10 mouse cellular contexts compared by ENCODE assay signal in the genomic region with DNA sequence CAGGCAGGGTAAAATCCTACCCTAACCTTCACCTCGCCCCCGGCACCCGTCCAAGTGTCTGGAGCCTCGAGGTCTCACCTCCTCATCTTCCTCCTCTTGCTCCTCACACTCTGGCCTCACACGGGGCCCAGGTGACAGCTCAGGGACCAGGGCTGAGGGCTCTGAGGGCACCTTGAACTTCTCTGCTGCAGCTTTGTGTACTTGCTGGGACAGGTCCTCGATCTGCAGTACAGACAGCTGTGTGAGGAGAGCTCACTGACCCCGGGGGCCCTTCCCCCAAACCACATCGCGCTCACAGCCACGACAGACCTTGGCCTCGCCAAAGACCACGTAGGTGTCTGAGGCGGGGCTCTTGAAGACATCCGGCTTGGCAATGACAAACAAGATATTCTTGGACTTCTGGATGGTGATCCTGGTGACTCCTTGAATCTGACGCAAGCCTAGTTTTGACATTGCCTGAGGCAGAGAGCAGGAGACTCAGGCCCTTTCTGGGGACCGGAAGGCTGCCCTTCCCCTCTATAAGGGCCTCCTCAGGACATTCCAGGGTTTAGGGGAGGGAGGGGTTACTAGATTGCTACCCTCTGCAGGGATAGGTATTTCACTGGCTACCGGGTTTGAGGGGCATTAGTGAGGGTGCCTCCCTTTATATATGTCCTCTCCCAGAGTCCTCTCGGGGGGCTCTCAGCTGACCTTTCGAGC. TPM values are rescaled to one million over a fixed set of nuclear protein-coding genes. Genes with fewer than 3 reads are reported as not detected.
DNase-seq lines count a peak whose midpoint lies in the region; ATAC-seq lines count a peak whose summit lies in the region.
"Had no signal": no experiment of that assay in that cellular context is flagged by ENCODE, and none has a peak within 500 bp of the region (broad histone marks: within the 10 kb centered on the region; RNA-seq: fewer than 3 reads in every experiment).

No protein-coding gene starts in this region.

- 0 out of 2 replicates have a peak, but pooled peaks have one; percentile 5 for ATAC-seq in intestine, embryonic 16.5 days
- no peak for ATAC-seq in intestine, embryonic 15.5 days
- ATAC-seq in embryonic facial prominence, embryonic 13.5 days (ENCODE audit: insufficient number of reproducible peaks, insufficient read depth, low FRiP score, low TSS enrichment, low read depth): no peak
- peak; percentile 10 for ATAC-seq in midbrain, embryonic 13.5 days

- no peak overlapping the region; the same call in 1 of the 2 replicates for H3K9ac ChIP-seq in intestine, embryonic 16.5 days (ENCODE audit: low read depth, low read length)
- no peak overlapping the region for H3K9ac ChIP-seq in intestine, embryonic 15.5 days
- 0 out of 2 replicates have a peak overlapping the region, but pooled peaks have one; percentile 32 for H3K9ac ChIP-seq in embryonic facial prominence, embryonic 13.5 days
- peak overlapping the region; percentile 63 for H3K9ac ChIP-seq in midbrain, embryonic 13.5 days (replicated peaks)

- H3K36me3 ChIP-seq in intestine, embryonic 16.5 days (ENCODE audit: control insufficient read depth, insufficient read depth, low read length): peaks cover 17% of the 10 kb centered on the region
- peaks cover 36% of the 10 kb centered on the region for H3K36me3 ChIP-seq in intestine, embryonic 15.5 days
- H3K36me3 ChIP-seq in embryonic facial prominence, embryonic 13.5 days: peaks cover 56% of the 10 kb centered on the region
- peaks cover 75% of the 10 kb centered on the region for H3K36me3 ChIP-seq in hindbrain, embryonic 10.5 days
- H3K36me3 ChIP-seq in midbrain, embryonic 13.5 days: peaks cover 82% of the 10 kb centered on the region

- H3K9me3 ChIP-seq in intestine, embryonic 16.5 days (ENCODE audit: control insufficient read depth, low read length): no peaks in the 10 kb centered on the region
- no peaks in the 10 kb centered on the region for H3K9me3 ChIP-seq in intestine, embryonic 15.5 days
- H3K9me3 ChIP-seq in embryonic facial prominence, embryonic 13.5 days: no peaks in the 10 kb centered on the region
- H3K9me3 ChIP-seq in hindbrain, embryonic 10.5 days: no peaks in the 10 kb centered on the region
- H3K9me3 ChIP-seq in midbrain, embryonic 13.5 days: no peaks in the 10 kb centered on the region

- no peak for DNase-seq in hindbrain, embryonic 10.5 days (ENCODE audit: low spot score)
- DNase-seq in thymus, postnatal 4 days: no peak
- DNase-seq in adrenal gland, adult 2 months: no peak
- DNase-seq in layer of hippocampus, adult 18-20 months (ENCODE audit: low spot score in 2 of 2): no peak

- peaks cover 14% of the 10 kb centered on the region for H3K4me1 ChIP-seq in intestine, embryonic 16.5 days (ENCODE audit: control insufficient read depth, insufficient read depth, low read length)
- peaks cover 22% of the 10 kb centered on the region for H3K4me1 ChIP-seq in intestine, embryonic 15.5 days (replicated peaks)
- H3K4me1 ChIP-seq in embryonic facial prominence, embryonic 13.5 days: peaks cover 17% of the 10 kb centered on the region
- H3K4me1 ChIP-seq in hindbrain, embryonic 10.5 days (replicated peaks): peaks cover 63% of the 10 kb centered on the region
- H3K4me1 ChIP-seq in midbrain, embryonic 13.5 days (replicated peaks): peaks cover 61% of the 10 kb centered on the region

- H3K27me3 ChIP-seq in intestine, embryonic 16.5 days (replicated peaks; ENCODE audit: control insufficient read depth, insufficient read depth, low read length): no peaks in the 10 kb centered on the region
- no peaks in the 10 kb centered on the region for H3K27me3 ChIP-seq in intestine, embryonic 15.5 days (replicated peaks)
- H3K27me3 ChIP-seq in embryonic facial prominence, embryonic 13.5 days: peaks cover 7% of the 10 kb centered on the region
- peaks cover 3% of the 10 kb centered on the region; the same call in 1 of the 2 replicates for H3K27me3 ChIP-seq in hindbrain, embryonic 10.5 days (ENCODE audit: insufficient read depth, poor library complexity, severe bottlenecking)
- H3K27me3 ChIP-seq in midbrain, embryonic 13.5 days: no peaks in the 10 kb centered on the region

- H3K27ac ChIP-seq in intestine, embryonic 16.5 days (ENCODE audit: low read length): no peak overlapping the region
- no peak overlapping the region for H3K27ac ChIP-seq in intestine, embryonic 15.5 days
- H3K27ac ChIP-seq in embryonic facial prominence, embryonic 13.5 days: no peak overlapping the region
- peak overlapping the region; percentile 86 for H3K27ac ChIP-seq in hindbrain, embryonic 10.5 days
- peak overlapping the region; percentile 88 for H3K27ac ChIP-seq in midbrain, embryonic 13.5 days
- H3K27ac ChIP-seq: kidney, postnatal 0 days had no signal

- 54% methylated on average over 19 of the region's 19 CpGs for WGBS in intestine, embryonic 16.5 days
- WGBS in intestine, embryonic 15.5 days: 60% methylated on average over 19 of the region's 19 CpGs
- 46% methylated on average over 19 of the region's 19 CpGs for WGBS in embryonic facial prominence, embryonic 13.5 days
- 59% methylated on average over 19 of the region's 19 CpGs for whole genome bisulfite sequencing in hindbrain, embryonic 10.5 days
- WGBS in midbrain, embryonic 13.5 days: 60% methylated on average over 19 of the region's 19 CpGs

- H3K4me2 ChIP-seq in intestine, embryonic 16.5 days (ENCODE audit: low read depth, low read length): no peak overlapping the region
- no peak overlapping the region for H3K4me2 ChIP-seq in intestine, embryonic 15.5 days (replicated peaks)
- no peak overlapping the region for H3K4me2 ChIP-seq in embryonic facial prominence, embryonic 13.5 days
- peak overlapping the region; percentile 59 for H3K4me2 ChIP-seq in midbrain, embryonic 13.5 days (replicated peaks)

- no peak overlapping the region for H3K4me3 ChIP-seq in intestine, embryonic 16.5 days (ENCODE audit: low read length)
- H3K4me3 ChIP-seq in intestine, embryonic 15.5 days (replicated peaks): no peak overlapping the region
- H3K4me3 ChIP-seq in embryonic facial prominence, embryonic 13.5 days: no peak overlapping the region
- H3K4me3 ChIP-seq in hindbrain, embryonic 10.5 days: peak overlapping the region; percentile 40
- H3K4me3 ChIP-seq in midbrain, embryonic 13.5 days (replicated peaks): peak overlapping the region; percentile 34

RNA-seq across cellular contexts. Expression of gene Nacad, which starts 7.5 kb away (rescaled TPM):
- 5.5 and 7.1 TPM in 2 replicates for polyA plus RNA-seq in intestine, embryonic 16.5 days (2015; fragmentation: Nextera tagmentation; extraction: Ambion mirVana)
- polyA plus RNA-seq in intestine, embryonic 15.5 days (2015; fragmentation: Nextera tagmentation; extraction: Ambion mirVana): 6.2 and 6.3 TPM in 2 replicates
- 2.9 and 3.4 TPM in 2 replicates for polyA plus RNA-seq in embryonic facial prominence, embryonic 13.5 days (2015; fragmentation: Nextera tagmentation; extraction: Ambion mirVana)
- polyA plus RNA-seq in hindbrain, embryonic 10.5 days (2016; fragmentation: Nextera tagmentation; extraction: Ambion mirVana): 21.8 and 56.0 TPM in 2 replicates
- 96.9 and 101 TPM in 2 replicates for polyA plus RNA-seq in midbrain, embryonic 13.5 days (2015; fragmentation: Nextera tagmentation; extraction: Ambion mirVana)
- total RNA-seq in adrenal gland, adult 2 months (2021): 1 to 10 TPM; 1.6 to 2.2 TPM
- 1.2 and 2.2 TPM in 2 replicates for polyA plus RNA-seq in adrenal gland, adult 2 months (2012; rRNA removed)
- 10 to 100 TPM; 37.5 to 38.6 TPM for total RNA-seq in layer of hippocampus, adult 18-20 months (2021)

RNA-seq across cellular contexts. Expression of gene Tbrg4, which starts 27.5 kb away (rescaled TPM):
- 64.0 and 64.2 TPM in 2 replicates for polyA plus RNA-seq in intestine, embryonic 16.5 days (2015; fragmentation: Nextera tagmentation; extraction: Ambion mirVana)
- polyA plus RNA-seq in intestine, embryonic 15.5 days (2015; fragmentation: Nextera tagmentation; extraction: Ambion mirVana): 56.3 and 57.6 TPM in 2 replicates
- 33.6 and 38.5 TPM in 2 replicates for polyA plus RNA-seq in embryonic facial prominence, embryonic 13.5 days (2015; fragmentation: Nextera tagmentation; extraction: Ambion mirVana)
- polyA plus RNA-seq in hindbrain, embryonic 10.5 days (2016; fragmentation: Nextera tagmentation; extraction: Ambion mirVana): 59.5 and 62.2 TPM in 2 replicates
- 34.6 and 35.5 TPM in 2 replicates for polyA plus RNA-seq in midbrain, embryonic 13.5 days (2015; fragmentation: Nextera tagmentation; extraction: Ambion mirVana)
- 10 to 100 TPM; 68.2 to 82.2 TPM for total RNA-seq in adrenal gland, adult 2 months (2021)
- 91.3 and 92.6 TPM in 2 replicates for polyA plus RNA-seq in adrenal gland, adult 2 months (2012; rRNA removed)
- total RNA-seq in layer of hippocampus, adult 18-20 months (2021): 10 to 100 TPM; 42.6 to 46.8 TPM

RNA-seq across cellular contexts. Expression of gene Wap, which starts 40.1 kb away (rescaled TPM):
- polyA plus RNA-seq in intestine, embryonic 16.5 days (2015; fragmentation: Nextera tagmentation; extraction: Ambion mirVana): not detected in 2 replicates
- not detected in 2 replicates for polyA plus RNA-seq in intestine, embryonic 15.5 days (2015; fragmentation: Nextera tagmentation; extraction: Ambion mirVana)
- polyA plus RNA-seq in embryonic facial prominence, embryonic 13.5 days (2015; fragmentation: Nextera tagmentation; extraction: Ambion mirVana): not detected in 2 replicates
- polyA plus RNA-seq in hindbrain, embryonic 10.5 days (2016; fragmentation: Nextera tagmentation; extraction: Ambion mirVana): not detected in 2 replicates
- polyA plus RNA-seq in midbrain, embryonic 13.5 days (2015; fragmentation: Nextera tagmentation; extraction: Ambion mirVana): not detected in 2 replicates
- not detected for total RNA-seq in adrenal gland, adult 2 months (2021)
- polyA plus RNA-seq in adrenal gland, adult 2 months (2012; rRNA removed): not detected in 2 replicates
- total RNA-seq in layer of hippocampus, adult 18-20 months (2021): not detected
- polyA plus RNA-seq: frontal cortex, adult 2 months; kidney, postnatal 0 days had no signal

RNA-seq across cellular contexts. Expression of gene Ccm2, which starts 51.7 kb away (rescaled TPM):
- polyA plus RNA-seq in intestine, embryonic 16.5 days (2015; fragmentation: Nextera tagmentation; extraction: Ambion mirVana): 67.7 and 69.9 TPM in 2 replicates
- 73.8 and 76.9 TPM in 2 replicates for polyA plus RNA-seq in intestine, embryonic 15.5 days (2015; fragmentation: Nextera tagmentation; extraction: Ambion mirVana)
- 79.5 and 80.2 TPM in 2 replicates for polyA plus RNA-seq in embryonic facial prominence, embryonic 13.5 days (2015; fragmentation: Nextera tagmentation; extraction: Ambion mirVana)
- 112 TPM in 2 replicates for polyA plus RNA-seq in hindbrain, embryonic 10.5 days (2016; fragmentation: Nextera tagmentation; extraction: Ambion mirVana)
- 82.4 and 87.8 TPM in 2 replicates for polyA plus RNA-seq in midbrain, embryonic 13.5 days (2015; fragmentation: Nextera tagmentation; extraction: Ambion mirVana)
- 10 to 100 TPM; 38.8 to 47.9 TPM for total RNA-seq in adrenal gland, adult 2 months (2021)
- 47.0 and 48.1 TPM in 2 replicates for polyA plus RNA-seq in adrenal gland, adult 2 months (2012; rRNA removed)
- 10 to 100 TPM; 53.5 to 54.1 TPM for total RNA-seq in layer of hippocampus, adult 18-20 months (2021)

RNA-seq across cellular contexts. Expression of gene Ramp3, which starts 60.0 kb away (rescaled TPM):
- 4.6 and 5.2 TPM in 2 replicates for polyA plus RNA-seq in intestine, embryonic 16.5 days (2015; fragmentation: Nextera tagmentation; extraction: Ambion mirVana)
- 5.4 and 6.1 TPM in 2 replicates for polyA plus RNA-seq in intestine, embryonic 15.5 days (2015; fragmentation: Nextera tagmentation; extraction: Ambion mirVana)
- 6.7 and 8.0 TPM in 2 replicates for polyA plus RNA-seq in embryonic facial prominence, embryonic 13.5 days (2015; fragmentation: Nextera tagmentation; extraction: Ambion mirVana)
- polyA plus RNA-seq in hindbrain, embryonic 10.5 days (2016; fragmentation: Nextera tagmentation; extraction: Ambion mirVana): 5.7 and 5.8 TPM in 2 replicates
- polyA plus RNA-seq in midbrain, embryonic 13.5 days (2015; fragmentation: Nextera tagmentation; extraction: Ambion mirVana): 6.4 and 6.8 TPM in 2 replicates
- total RNA-seq in adrenal gland, adult 2 months (2021): 10 to 100 TPM; 15.9 to 21.7 TPM
- 25.3 and 30.7 TPM in 2 replicates for polyA plus RNA-seq in adrenal gland, adult 2 months (2012; rRNA removed)
- 1 to 10 TPM; 6.6 to 7.3 TPM for total RNA-seq in layer of hippocampus, adult 18-20 months (2021)

Comparison
In these comparisons a context has a peak if more than half of its experiments do, and no peak if none do; other contexts are left out.
1. ATAC-seq: peak in intestine, embryonic 16.5 days (single experiment) and midbrain, embryonic 13.5 days (single experiment); none in intestine, embryonic 15.5 days (single experiment) and embryonic facial prominence, embryonic 13.5 days (single experiment).
2. H3K27ac ChIP-seq: peak in hindbrain, embryonic 10.5 days (single experiment) and midbrain, embryonic 13.5 days (single experiment); none in intestine, embryonic 16.5 days (single experiment), intestine, embryonic 15.5 days (single experiment) and embryonic facial prominence, embryonic 13.5 days (single experiment).
3. H3K4me3 ChIP-seq: peak in hindbrain, embryonic 10.5 days (single experiment) and midbrain, embryonic 13.5 days (single experiment); none in intestine, embryonic 16.5 days (single experiment), intestine, embryonic 15.5 days (single experiment) and embryonic facial prominence, embryonic 13.5 days (single experiment).
4. H3K9ac ChIP-seq: peak in embryonic facial prominence, embryonic 13.5 days (single experiment) and midbrain, embryonic 13.5 days (single experiment); none in intestine, embryonic 16.5 days (single experiment) and intestine, embryonic 15.5 days (single experiment).